Mouse (Mus musculus): ENCODE data around the gene Sdk2. TPM values are rescaled to one million over a fixed set of nuclear protein-coding genes. Genes with fewer than 3 reads are reported as not detected.

The Sdk2 gene
- polyA plus RNA-seq, 1 experiment from 2014 or later = 4.1 TPM

GRCm38 (mm10) chr11:113802456-113802855 is 264.4 kb downstream of the Sdk2 start:
- Histone ChIP-seq H3K9me3 (no peaks in the 10 kb centered on the region), H3K4me3 (no peak overlapping the region), H3K4me1 (peaks cover 86% of the 10 kb centered on the region), H3K36me3 (no peaks in the 10 kb centered on the region), H3K27me3 (ENCODE audit: insufficient read depth, poor library complexity, severe bottlenecking) (peaks cover 6% of the 10 kb centered on the region), H3K27ac (peak overlapping the region; percentile 73; the same call in 1 of the 2 replicates)
- no peak for DNase-seq (ENCODE audit: low spot score)
- WGBS = 36% methylated on average over 12 of the region's 12 CpGs

GRCm38 (mm10) chr11:113800026-113800425 is 266.8 kb downstream of the Sdk2 start:
- Histone ChIP-seq H3K27ac (no peak overlapping the region), H3K9me3 (no peaks in the 10 kb centered on the region), H3K27me3 (ENCODE audit: insufficient read depth, poor library complexity, severe bottlenecking) (peaks cover 6% of the 10 kb centered on the region), H3K36me3 (no peaks in the 10 kb centered on the region), H3K4me1 (peaks cover 76% of the 10 kb centered on the region), H3K4me3 (no peak overlapping the region)
- WGBS = 88% methylated on average over 12 of the region's 12 CpGs
- no peak for DNase-seq (ENCODE audit: low spot score)

- 24% methylated on average over 14 of the region's 14 CpGs for WGBS
- H3K4me1 ChIP-seq = peaks cover 79% of the 10 kb centered on the region
- H3K9me3 ChIP-seq = no peaks in the 10 kb centered on the region
- peak overlapping the region; percentile 22; the same call in 1 of the 2 replicates for H3K4me3 ChIP-seq
- H3K27me3 ChIP-seq (ENCODE audit: insufficient read depth, poor library complexity, severe bottlenecking) = peaks cover 6% of the 10 kb centered on the region
- peak overlapping the region; percentile 36; the same call in 1 of the 2 replicates for H3K27ac ChIP-seq
- no peak for DNase-seq (ENCODE audit: low spot score)
- no peaks in the 10 kb centered on the region for H3K36me3 ChIP-seq
Observed at GRCm38 (mm10) chr11:113799041-113799447, 267.8 kb downstream of the Sdk2 start.

GRCm38 (mm10) chr11:113798011-113798410 is 268.8 kb downstream of the Sdk2 start:
- Histone ChIP-seq H3K27ac (peak overlapping the region; percentile 71; the same call in 1 of the 2 replicates), H3K4me3 (no peak overlapping the region), H3K4me1 (peaks cover 72% of the 10 kb centered on the region), H3K36me3 (0 out of 2 replicates have a peak, but pooled peaks cover 2% of the 10 kb centered on the region), H3K27me3 (ENCODE audit: insufficient read depth, poor library complexity, severe bottlenecking) (peaks cover 6% of the 10 kb centered on the region), H3K9me3 (no peaks in the 10 kb centered on the region)
- no peak for DNase-seq (ENCODE audit: low spot score)
- WGBS = 74% methylated on average over 6 of the region's 6 CpGs

- Histone ChIP-seq H3K36me3 (peaks cover 7% of the 10 kb centered on the region; the same call in 1 of the 2 replicates), H3K9me3 (no peaks in the 10 kb centered on the region), H3K27me3 (ENCODE audit: insufficient read depth, poor library complexity, severe bottlenecking) (peaks cover 6% of the 10 kb centered on the region), H3K27ac (peak overlapping the region; percentile 71), H3K4me1 (peaks cover 65% of the 10 kb centered on the region), H3K4me3 (no peak overlapping the region)
- 55% methylated on average over 19 of the region's 19 CpGs for WGBS
- DNase-seq (ENCODE audit: low spot score) = no peak
Observed at GRCm38 (mm10) chr11:113797014-113797983, 269.5 kb downstream of the Sdk2 start.

GRCm38 (mm10) chr11:113795846-113796245 is 271.0 kb downstream of the Sdk2 start:
- Histone ChIP-seq H3K9me3 (no peaks in the 10 kb centered on the region), H3K4me1 (peaks cover 61% of the 10 kb centered on the region), H3K36me3 (peaks cover 7% of the 10 kb centered on the region; the same call in 1 of the 2 replicates), H3K27ac (no peak overlapping the region), H3K4me3 (no peak overlapping the region), H3K27me3 (ENCODE audit: insufficient read depth, poor library complexity, severe bottlenecking) (peaks cover 2% of the 10 kb centered on the region)
- no peak for DNase-seq (ENCODE audit: low spot score)
- 88% methylated on average over 12 of the region's 12 CpGs for WGBS

- DNase-seq (ENCODE audit: low spot score) = no peak
- no peaks in the 10 kb centered on the region for H3K27me3 ChIP-seq (ENCODE audit: insufficient read depth, poor library complexity, severe bottlenecking)
- H3K9me3 ChIP-seq = no peaks in the 10 kb centered on the region
- no peak overlapping the region for H3K4me3 ChIP-seq
- 59% methylated on average over 16 of the region's 16 CpGs for WGBS
- H3K36me3 ChIP-seq = peaks cover 7% of the 10 kb centered on the region; the same call in 1 of the 2 replicates
- peak overlapping the region; percentile 31; the same call in 1 of the 2 replicates for H3K27ac ChIP-seq
- peaks cover 49% of the 10 kb centered on the region for H3K4me1 ChIP-seq
Observed at GRCm38 (mm10) chr11:113791357-113792215, 275.3 kb downstream of the Sdk2 start.

GRCm38 (mm10) chr11:113789101-113789500 is 277.7 kb downstream of the Sdk2 start:
- peaks cover 62% of the 10 kb centered on the region for H3K4me1 ChIP-seq

GRCm38 (mm10) chr11:113788183-113788789 is 278.6 kb downstream of the Sdk2 start:
- no peak overlapping the region for H3K4me3 ChIP-seq
- H3K27ac ChIP-seq = peak overlapping the region; percentile 30; the same call in 1 of the 2 replicates
- H3K9me3 ChIP-seq = no peaks in the 10 kb centered on the region
- peaks cover 7% of the 10 kb centered on the region; the same call in 1 of the 2 replicates for H3K36me3 ChIP-seq
- 58% methylated on average over 2 of the region's 2 CpGs for WGBS
- DNase-seq (ENCODE audit: low spot score) = no peak
- peaks cover 62% of the 10 kb centered on the region for H3K4me1 ChIP-seq
- H3K27me3 ChIP-seq (ENCODE audit: insufficient read depth, poor library complexity, severe bottlenecking) = no peaks in the 10 kb centered on the region

More at GRCm38 (mm10) chr11:113789101-113789500, 277.7 kb downstream of the Sdk2 start:
- peak overlapping the region; percentile 30; the same call in 1 of the 2 replicates for H3K27ac ChIP-seq
- DNase-seq (ENCODE audit: low spot score) = no peak
- H3K27me3 ChIP-seq (ENCODE audit: insufficient read depth, poor library complexity, severe bottlenecking) = no peaks in the 10 kb centered on the region
- peaks cover 7% of the 10 kb centered on the region; the same call in 1 of the 2 replicates for H3K36me3 ChIP-seq
- whole genome bisulfite sequencing = 9% methylated on average over 1 of the region's 1 CpGs
- no peaks in the 10 kb centered on the region for H3K9me3 ChIP-seq
- no peak overlapping the region for H3K4me3 ChIP-seq

GRCm38 (mm10) chr11:113787432-113788182 is 279.2 kb downstream of the Sdk2 start:
- H3K27ac ChIP-seq = 0 out of 2 replicates have a peak overlapping the region, but pooled peaks have one; percentile 3
- no peak for DNase-seq (ENCODE audit: low spot score)
- H3K4me1 ChIP-seq = peaks cover 62% of the 10 kb centered on the region
- peaks cover 1% of the 10 kb centered on the region; the same call in 1 of the 2 replicates for H3K36me3 ChIP-seq
- no peaks in the 10 kb centered on the region for H3K27me3 ChIP-seq (ENCODE audit: insufficient read depth, poor library complexity, severe bottlenecking)
- no peaks in the 10 kb centered on the region for H3K9me3 ChIP-seq
- 81% methylated on average over 13 of the region's 13 CpGs for WGBS
- no peak overlapping the region for H3K4me3 ChIP-seq

- Histone ChIP-seq H3K27ac (peak overlapping the region; percentile 89; the same call in 1 of the 2 replicates), H3K4me1 (peaks cover 66% of the 10 kb centered on the region)
Observed at GRCm38 (mm10) chr11:113787009-113787408, 279.8 kb downstream of the Sdk2 start.

More at GRCm38 (mm10) chr11:113787009-113787408, 279.8 kb downstream of the Sdk2 start:
- Histone ChIP-seq H3K9me3 (no peaks in the 10 kb centered on the region), H3K36me3 (no peaks in the 10 kb centered on the region; the same call in 1 of the 2 replicates), H3K27me3 (ENCODE audit: insufficient read depth, poor library complexity, severe bottlenecking) (no peaks in the 10 kb centered on the region), H3K4me3 (no peak overlapping the region)
- no peak for DNase-seq (ENCODE audit: low spot score)
- WGBS = 73% methylated on average over 11 of the region's 11 CpGs

Data from heart, embryonic 10.5 days (tissue).